Mouse (Mus musculus) forebrain, embryonic 11.5 days (tissue): ENCODE data around the gene Pex26. TPM values are rescaled to one million over a fixed set of nuclear protein-coding genes. Genes with fewer than 3 reads are reported as not detected.

ENCODE experiments used
- ATAC-seq: fragments of 200-750 bp; cut with Nextera tagmentation; replicated peaks from 2 replicates; pipeline ENCODE4 v1.8.0; 2017; ENCODE audit warnings: moderate TSS enrichment; ENCODE audit not compliant: low FRiP score
- DNase-seq: peaks from one replicate; pipeline ENCODE4 v3.0.0-alpha.2; 2017; ENCODE audit warnings: low spot score
- H3K27ac ChIP-seq: fragments of 300-500 bp; sonication (generic); 2 replicates; pipeline ENCODE4 v1.5.1; 2014; ENCODE audit warnings: low read depth, low read length
- H3K27me3 ChIP-seq: fragments of 300-500 bp; sonication (generic); 2 replicates; pipeline ENCODE4 v1.6.1; 2014; ENCODE audit warnings: mild to moderate bottlenecking, low read length, mixed read lengths; ENCODE audit not compliant: control insufficient read depth, insufficient read depth
- H3K36me3 ChIP-seq: fragments of 300-500 bp; sonication (generic); 2 replicates; pipeline ENCODE4 v1.6.1; 2014; ENCODE audit warnings: mild to moderate bottlenecking, low read length, moderate library complexity, mixed read lengths; ENCODE audit not compliant: control insufficient read depth, insufficient read depth
- H3K4me1 ChIP-seq: fragments of 300-500 bp; sonication (generic); replicated peaks from 2 replicates; pipeline ENCODE4 v1.6.1; 2014; ENCODE audit warnings: low read length, mixed read lengths; ENCODE audit not compliant: control insufficient read depth, insufficient read depth
- H3K4me2 ChIP-seq: fragments of 300-500 bp; sonication (generic); 2 replicates; pipeline ENCODE4 v1.6.1; 2014; ENCODE audit warnings: low read depth, mild to moderate bottlenecking, low read length, moderate library complexity, mixed read lengths; ENCODE audit not compliant: severe bottlenecking
- H3K4me3 ChIP-seq: fragments of 300-500 bp; sonication (generic); 2 replicates; pipeline ENCODE4 v1.5.1; 2014; ENCODE audit warnings: low read depth, low read length
- H3K9ac ChIP-seq: fragments of 300-500 bp; sonication (generic); 2 replicates; pipeline ENCODE4 v1.6.1; 2014; ENCODE audit warnings: low read length
- H3K9me3 ChIP-seq: fragments of 300-500 bp; sonication (generic); 2 replicates; pipeline ENCODE4 v1.6.1; 2016; ENCODE audit warnings: low read length, mixed read lengths; ENCODE audit not compliant: control insufficient read depth
- WGBS: fragments of 180-500 bp; shearing (Covaris S2); extraction: QIAGEN DNeasy Blood & Tissue Kit; methylation state at CpG from one replicate; pipeline ENCODE4 v1.1.7; 2014; 5-methylcytosine and 5-hydroxymethylcytosine counted together
- polyA plus RNA-seq: library from polyadenylated mRNA; unstranded; fragments of >200 nt; fragmentation: Nextera tagmentation; extraction: Ambion mirVana; gene quantifications from 2 replicates; pipeline ENCODE4 v1.2.1, GENCODE M21; 2014

The Pex26 gene
- polyA plus RNA-seq, 1 experiment from 2014 or later: 8.7 TPM

DNA sequence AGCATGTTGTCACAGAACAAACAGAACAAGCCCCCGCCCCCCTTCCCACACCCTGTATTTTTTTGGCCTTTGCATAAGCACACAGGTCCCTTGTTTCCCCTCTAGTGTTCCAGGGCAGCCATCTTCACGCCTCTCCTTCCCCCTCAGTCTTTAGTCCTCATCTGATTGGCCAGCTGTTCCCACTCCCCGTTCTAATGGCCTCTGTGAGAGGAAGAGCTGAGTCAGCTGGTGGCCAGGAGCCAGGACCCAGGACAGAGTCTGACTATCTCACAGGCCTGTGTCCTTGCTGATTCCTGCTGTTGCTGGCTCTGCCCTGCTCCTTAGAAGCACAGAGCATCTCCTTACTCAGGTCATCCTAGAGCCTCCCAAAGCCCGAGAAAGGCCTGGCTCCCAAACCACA is 39.4 kb upstream of the Pex26 start:
- no peak overlapping the region for H3K4me2 ChIP-seq
- H3K36me3 ChIP-seq: no peaks in the 10 kb centered on the region
- no peak overlapping the region for H3K9ac ChIP-seq
- no peaks in the 10 kb centered on the region for H3K9me3 ChIP-seq
- peaks cover 5% of the 10 kb centered on the region; the same call in 1 of the 2 replicates for H3K4me1 ChIP-seq
- ATAC-seq (no peak), DNase-seq (no peak)
- H3K27ac ChIP-seq: no peak overlapping the region
- WGBS: 77% methylated on average over 4 of the region's 4 CpGs
- no peaks in the 10 kb centered on the region; the same call in 1 of the 2 replicates for H3K27me3 ChIP-seq
- H3K4me3 ChIP-seq: no peak overlapping the region

DNA sequence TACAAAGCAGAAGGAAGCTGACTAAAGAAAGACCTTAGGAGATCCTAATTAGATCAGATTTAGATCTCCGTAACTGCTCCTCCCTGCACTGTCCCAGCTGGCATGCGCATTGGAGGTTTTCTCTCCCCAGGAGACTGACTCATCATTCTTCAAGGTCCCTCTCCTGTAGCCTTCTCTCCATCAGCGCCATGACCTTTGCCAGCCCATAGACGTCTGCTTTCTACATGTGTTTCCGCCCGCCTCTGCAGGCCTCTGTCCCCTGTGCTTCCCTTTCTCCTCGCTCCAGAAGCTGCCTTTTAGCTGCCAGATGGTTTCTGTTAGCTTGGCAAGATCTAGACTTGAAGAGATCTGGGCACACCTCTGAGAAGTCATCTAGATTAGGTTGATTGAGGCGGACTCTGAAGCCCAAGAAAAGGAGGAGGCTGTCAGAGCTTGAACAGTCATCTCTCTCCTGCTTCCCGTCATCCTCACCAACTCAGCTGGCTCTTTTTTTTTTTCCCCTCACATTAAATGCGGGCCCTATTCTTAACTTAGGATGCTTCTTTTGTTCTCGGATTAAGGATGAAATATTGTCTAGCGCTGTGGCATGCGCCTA is 38.4 kb upstream of the Pex26 start:
- H3K27me3 ChIP-seq: no peaks in the 10 kb centered on the region; the same call in 1 of the 2 replicates
- H3K27ac ChIP-seq: no peak overlapping the region
- peaks cover 5% of the 10 kb centered on the region; the same call in 1 of the 2 replicates for H3K4me1 ChIP-seq
- no peak for ATAC-seq
- peaks cover 2% of the 10 kb centered on the region; the same call in 1 of the 2 replicates for H3K9me3 ChIP-seq
- no peak overlapping the region for H3K9ac ChIP-seq
- no peaks in the 10 kb centered on the region for H3K36me3 ChIP-seq
- WGBS: 61% methylated on average over 13 of the region's 13 CpGs
- no peak overlapping the region for H3K4me3 ChIP-seq
- DNase-seq: no peak
- H3K4me2 ChIP-seq: no peak overlapping the region

DNA sequence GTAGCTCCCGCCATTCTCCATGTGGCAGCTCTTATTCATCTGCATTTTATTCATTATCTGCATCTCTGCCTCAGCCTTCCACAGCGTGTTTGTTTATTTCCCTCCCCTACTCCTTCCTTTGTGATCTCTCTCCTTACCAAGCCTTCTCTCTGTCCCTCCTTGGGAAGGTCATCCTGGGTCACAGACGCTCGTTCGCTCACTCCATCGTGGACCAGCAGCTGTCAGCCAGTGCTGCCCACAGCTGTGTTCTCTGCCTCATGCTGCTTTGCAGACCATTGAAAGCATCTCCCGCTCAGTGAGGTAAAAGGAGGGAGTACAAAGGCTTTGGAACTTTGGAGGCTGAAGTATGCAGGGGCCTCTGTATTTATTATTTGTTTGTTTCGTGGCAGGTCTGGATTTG is 37.6 kb upstream of the Pex26 start:
- Histone ChIP-seq H3K4me1 (peaks cover 5% of the 10 kb centered on the region; the same call in 1 of the 2 replicates), H3K9ac (no peak overlapping the region), H3K4me3 (no peak overlapping the region), H3K36me3 (no peaks in the 10 kb centered on the region), H3K27me3 (no peaks in the 10 kb centered on the region; the same call in 1 of the 2 replicates), H3K4me2 (no peak overlapping the region), H3K27ac (no peak overlapping the region; the same call in 1 of the 2 replicates), H3K9me3 (peaks cover 4% of the 10 kb centered on the region; the same call in 1 of the 2 replicates)
- ATAC-seq: peak; percentile 58; the same call in 1 of the 2 replicates
- no peak for DNase-seq
- WGBS: 40% methylated on average over 8 of the region's 8 CpGs

DNA sequence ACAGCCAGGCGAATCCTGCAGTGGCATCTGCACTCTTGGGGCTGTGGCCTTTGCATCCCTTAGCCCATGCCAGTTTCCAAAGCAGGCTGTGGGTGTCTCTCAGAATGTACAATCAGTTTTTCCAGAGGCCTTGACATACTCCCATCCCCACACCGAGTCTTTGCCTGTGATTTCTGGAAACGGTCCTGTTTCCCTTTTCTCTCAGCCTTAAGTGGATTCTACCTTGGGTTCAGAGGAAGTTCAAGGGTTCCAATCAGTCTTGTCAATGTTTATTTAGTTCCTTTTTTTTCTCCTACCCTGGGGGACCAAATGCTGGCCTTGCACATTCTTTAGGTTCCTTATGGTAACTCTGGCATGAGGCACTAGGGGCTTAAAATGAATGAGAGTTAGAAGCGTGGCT is 36.7 kb upstream of the Pex26 start:
- H3K36me3 ChIP-seq: no peaks in the 10 kb centered on the region
- no peak for ATAC-seq
- WGBS: 49% methylated on average over 4 of the region's 4 CpGs
- no peak overlapping the region for H3K27ac ChIP-seq
- H3K4me2 ChIP-seq: no peak overlapping the region
- H3K9me3 ChIP-seq: peaks cover 4% of the 10 kb centered on the region; the same call in 1 of the 2 replicates
- no peak overlapping the region for H3K9ac ChIP-seq
- H3K4me1 ChIP-seq: peaks cover 5% of the 10 kb centered on the region; the same call in 1 of the 2 replicates
- no peak for DNase-seq
- H3K4me3 ChIP-seq: no peak overlapping the region
- H3K27me3 ChIP-seq: no peaks in the 10 kb centered on the region; the same call in 1 of the 2 replicates

DNA sequence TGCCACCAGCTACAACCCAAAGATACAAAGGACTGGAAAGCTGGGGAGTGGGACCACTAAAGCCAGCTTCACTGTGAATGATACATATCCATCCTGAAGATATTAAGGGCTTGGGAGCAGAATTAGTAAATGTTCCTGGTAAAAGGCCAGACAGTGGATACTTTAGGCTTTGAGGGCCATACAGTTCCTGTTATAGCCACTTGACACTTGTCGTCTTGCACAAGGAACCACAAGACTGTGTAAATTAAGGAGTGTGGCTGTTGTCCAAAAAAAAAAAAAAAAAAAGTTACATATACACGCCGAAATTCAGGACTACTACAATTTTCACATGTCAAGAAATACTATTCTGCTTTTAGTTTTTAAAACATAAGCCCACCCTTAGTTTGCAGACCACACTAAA is 35.1 kb upstream of the Pex26 start:
- Histone ChIP-seq H3K27me3 (no peaks in the 10 kb centered on the region; the same call in 1 of the 2 replicates), H3K27ac (no peak overlapping the region), H3K4me2 (no peak overlapping the region), H3K9me3 (peaks cover 4% of the 10 kb centered on the region; the same call in 1 of the 2 replicates), H3K36me3 (no peaks in the 10 kb centered on the region), H3K9ac (no peak overlapping the region), H3K4me3 (no peak overlapping the region), H3K4me1 (peaks cover 5% of the 10 kb centered on the region; the same call in 1 of the 2 replicates)
- WGBS: 60% methylated on average over 3 of the region's 3 CpGs
- ATAC-seq (no peak), DNase-seq (no peak)

DNA sequence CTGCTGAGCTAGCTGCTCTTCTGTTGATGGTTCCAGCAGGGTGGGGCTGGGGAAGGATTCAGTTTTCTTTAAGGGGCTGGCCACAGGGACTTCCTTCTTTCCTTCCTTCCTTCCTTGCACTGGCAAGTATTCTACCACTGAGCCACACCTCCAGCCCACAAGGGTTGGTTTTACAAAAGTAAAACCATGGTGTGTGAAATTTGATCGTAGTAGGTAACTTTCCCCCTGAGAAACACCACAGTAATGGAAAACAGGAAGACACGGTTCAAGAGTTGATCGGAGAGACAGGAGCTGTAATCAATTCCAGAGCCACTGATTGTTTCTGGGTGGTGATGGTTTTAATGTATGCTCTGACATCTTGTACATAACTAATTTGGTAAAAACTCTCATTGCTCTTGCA is 34.0 kb upstream of the Pex26 start:
- H3K4me1 ChIP-seq: peaks cover 5% of the 10 kb centered on the region; the same call in 1 of the 2 replicates
- no peak overlapping the region for H3K4me2 ChIP-seq
- H3K9ac ChIP-seq: no peak overlapping the region
- WGBS: 70% methylated on average over 3 of the region's 3 CpGs
- DNase-seq (no peak), ATAC-seq (no peak)
- no peak overlapping the region for H3K27ac ChIP-seq
- H3K36me3 ChIP-seq: no peaks in the 10 kb centered on the region
- H3K4me3 ChIP-seq: no peak overlapping the region
- H3K27me3 ChIP-seq: no peaks in the 10 kb centered on the region
- peaks cover 4% of the 10 kb centered on the region; the same call in 1 of the 2 replicates for H3K9me3 ChIP-seq

DNA sequence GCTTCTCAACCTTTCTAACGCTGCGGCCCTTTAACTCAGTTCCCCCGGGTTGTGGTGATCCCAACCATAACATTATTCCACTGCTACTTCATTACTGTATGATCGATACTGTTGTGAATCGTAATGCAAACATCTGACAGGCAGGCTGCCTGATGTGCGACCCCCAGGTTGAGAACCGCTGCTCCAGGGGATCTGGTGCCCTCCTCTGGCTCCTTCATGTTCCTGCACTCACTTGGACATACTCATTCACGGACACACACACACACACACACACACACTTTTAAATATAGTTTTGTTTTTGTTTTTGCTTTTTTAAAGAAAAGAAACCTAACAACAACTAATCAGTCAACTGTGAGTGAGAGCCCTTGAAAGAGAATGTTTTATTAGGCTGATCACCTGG is 33.3 kb upstream of the Pex26 start:
- ATAC-seq: no peak
- DNase-seq: no peak
- Histone ChIP-seq H3K4me1 (peaks cover 5% of the 10 kb centered on the region; the same call in 1 of the 2 replicates), H3K4me3 (no peak overlapping the region), H3K9ac (no peak overlapping the region), H3K27ac (no peak overlapping the region), H3K36me3 (no peaks in the 10 kb centered on the region), H3K27me3 (no peaks in the 10 kb centered on the region), H3K4me2 (no peak overlapping the region), H3K9me3 (peaks cover 4% of the 10 kb centered on the region; the same call in 1 of the 2 replicates)
- WGBS: 88% methylated on average over 8 of the region's 8 CpGs

DNA sequence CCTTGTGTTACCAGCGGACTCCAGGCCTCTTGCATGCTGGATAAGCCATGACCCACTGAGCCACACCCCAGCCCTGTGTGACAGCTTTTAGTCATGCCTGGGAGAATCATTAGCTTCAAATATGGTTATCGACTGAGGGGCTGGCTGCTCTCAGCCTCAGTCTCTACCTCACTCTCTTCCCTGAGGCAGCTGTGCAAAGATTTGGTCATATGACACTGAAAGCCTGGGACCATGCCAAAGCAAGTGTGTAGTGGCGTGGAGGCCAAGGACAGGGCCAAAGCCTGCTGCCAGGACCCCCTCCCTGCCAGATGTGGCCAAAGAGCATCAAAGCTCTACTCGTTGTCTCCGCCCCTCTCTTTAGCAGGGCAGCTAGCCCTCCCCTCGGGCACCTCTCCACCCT is 31.7 kb upstream of the Pex26 start:
- Histone ChIP-seq H3K4me1 (0 out of 2 replicates have a peak, but pooled peaks cover under 1% of the 10 kb centered on the region), H3K9ac (no peak overlapping the region), H3K4me3 (no peak overlapping the region), H3K27me3 (no peaks in the 10 kb centered on the region), H3K27ac (no peak overlapping the region), H3K4me2 (no peak overlapping the region), H3K9me3 (peaks cover 4% of the 10 kb centered on the region; the same call in 1 of the 2 replicates), H3K36me3 (no peaks in the 10 kb centered on the region)
- ATAC-seq (no peak), DNase-seq (no peak)
- 75% methylated on average over 6 of the region's 6 CpGs for WGBS

DNA sequence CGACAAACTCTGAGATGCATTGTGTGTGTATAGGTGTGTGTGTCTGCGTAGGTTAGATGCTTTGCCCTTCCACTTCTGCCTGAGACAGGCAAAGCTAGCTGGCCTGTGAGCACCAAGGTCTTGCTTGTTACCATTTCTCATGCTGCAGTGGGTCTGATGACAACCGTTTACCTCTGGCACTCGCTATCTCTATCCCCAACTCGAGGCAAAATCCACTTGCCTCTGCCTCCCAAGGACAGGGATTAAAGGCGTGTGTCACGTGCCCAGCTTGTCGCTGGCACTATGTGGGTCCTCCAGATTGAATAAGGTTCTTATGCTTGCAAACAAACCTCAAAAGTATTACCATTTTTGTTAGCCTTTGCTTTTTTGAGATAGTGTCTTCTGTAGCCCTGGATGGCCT is 30.3 kb upstream of the Pex26 start:
- 81% methylated on average over 8 of the region's 8 CpGs for WGBS

More for the DNA sequence above, 30.3 kb upstream of the Pex26 start:
- Histone ChIP-seq H3K27me3 (no peaks in the 10 kb centered on the region), H3K4me3 (no peak overlapping the region), H3K4me1 (no peaks in the 10 kb centered on the region), H3K9me3 (peaks cover 4% of the 10 kb centered on the region; the same call in 1 of the 2 replicates), H3K9ac (no peak overlapping the region), H3K36me3 (no peaks in the 10 kb centered on the region), H3K4me2 (no peak overlapping the region), H3K27ac (no peak overlapping the region)
- DNase-seq: no peak
- ATAC-seq: no peak
